Mouse (Mus musculus): ENCODE measurements around the gene Mrps26.

DNA sequence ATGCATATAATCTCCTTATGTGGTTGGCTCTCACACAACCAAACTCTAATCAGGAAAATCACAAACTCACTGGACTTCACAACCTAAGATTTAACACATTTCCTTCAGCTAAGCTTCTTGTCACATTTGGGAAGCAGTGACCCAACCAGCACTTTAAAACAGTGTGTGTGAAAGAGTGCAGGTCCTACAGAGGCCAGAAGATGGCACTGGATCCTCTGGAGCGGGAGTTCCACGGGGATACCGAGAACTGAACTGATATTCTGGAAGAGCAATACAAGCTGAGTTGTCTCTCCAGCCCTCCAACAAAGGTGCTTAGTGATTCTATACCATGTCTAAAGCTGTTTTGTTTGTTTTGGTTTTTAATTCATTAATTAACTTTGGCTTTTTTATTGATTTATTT is 49.5 kb downstream of the Mrps26 start:
- no peak for TF ChIP-seq CEBPB (IDR thresholded peaks at IDR 0.05; ENCODE audit: low read depth)
- no peak for TF ChIP-seq CTCF (IDR thresholded peaks at IDR 0.05; ENCODE audit: control insufficient read depth, insufficient read depth, insufficient read length)
- TF ChIP-seq MYOG (IDR thresholded peaks at IDR 0.05; ENCODE audit: control insufficient read depth, extremely low read depth, insufficient read length) = no peak
- TF ChIP-seq USF1 (IDR thresholded peaks at IDR 0.05; ENCODE audit: low read depth) = no peak
- no peak for TF ChIP-seq MAX (IDR thresholded peaks at IDR 0.05)

All from C2C12 (cell line).